Mouse (Mus musculus) stomach, embryonic 14.5 days (tissue): ENCODE measurements around the gene Cd44. TPM values are rescaled to one million over a fixed set of nuclear protein-coding genes. Genes with fewer than 3 reads are reported as not detected.

Experiments used
- ATAC-seq: fragments of 200-750 bp; cut with Nextera tagmentation; 2 replicates; pipeline ENCODE4 v1.8.0; 2017; ENCODE audit warnings: low read depth, moderate TSS enrichment; ENCODE audit not compliant: insufficient number of reproducible peaks, insufficient read depth, low FRiP score
- H3K27ac ChIP-seq: fragments of 300-500 bp; sonication (generic); 2 replicates; pipeline ENCODE4 v1.5.1; 2014; ENCODE audit warnings: mild to moderate bottlenecking, low read length, moderate library complexity, mixed read lengths
- H3K27me3 ChIP-seq: fragments of 300-500 bp; sonication (generic); 2 replicates; pipeline ENCODE4 v1.6.1; 2014; ENCODE audit warnings: low read length, control low read depth, mixed read lengths; ENCODE audit not compliant: control insufficient read depth, insufficient read depth
- H3K36me3 ChIP-seq: fragments of 300-500 bp; sonication (generic); 2 replicates; pipeline ENCODE4 v1.6.1; 2014; ENCODE audit warnings: mild to moderate bottlenecking, control low read depth, low read length, moderate library complexity, mixed read lengths; ENCODE audit not compliant: control insufficient read depth, insufficient read depth
- H3K4me1 ChIP-seq: fragments of 300-500 bp; sonication (generic); 2 replicates; pipeline ENCODE4 v1.6.1; 2014; ENCODE audit warnings: low read length, control low read depth, mixed read lengths; ENCODE audit not compliant: control insufficient read depth, insufficient read depth
- H3K4me2 ChIP-seq: fragments of 300-500 bp; sonication (generic); replicated peaks from 2 replicates; pipeline ENCODE4 v1.6.1; 2014; ENCODE audit warnings: low read depth, low read length, control low read depth
- H3K4me3 ChIP-seq: fragments of 300-500 bp; sonication (generic); 2 replicates; pipeline ENCODE4 v1.5.1; 2014; ENCODE audit warnings: low read depth, low read length, control low read depth
- H3K9ac ChIP-seq: fragments of 300-500 bp; sonication (generic); replicated peaks from 2 replicates; pipeline ENCODE4 v1.6.1; 2014; ENCODE audit warnings: low read depth, mild to moderate bottlenecking, control low read depth, low read length, moderate library complexity, mixed read lengths
- H3K9me3 ChIP-seq: fragments of 300-500 bp; sonication (generic); 2 replicates; pipeline ENCODE4 v1.6.1; 2016; ENCODE audit warnings: low read depth, low read length, control low read depth; ENCODE audit not compliant: control insufficient read depth
- WGBS: fragments of 180-500 bp; shearing (Covaris S2); extraction: QIAGEN DNeasy Blood & Tissue Kit; methylation state at CpG from one replicate; pipeline ENCODE4 v1.1.7; 2014; 5-methylcytosine and 5-hydroxymethylcytosine counted together
- polyA plus RNA-seq: library from polyadenylated mRNA; unstranded; fragments of >200 nt; fragmentation: Nextera tagmentation; extraction: Ambion mirVana; gene quantifications from 2 replicates; pipeline ENCODE4 v1.2.1, GENCODE M21; 2014

Cd44 gene
- polyA plus RNA-seq, 1 experiment from 2014 or later = 11.3 TPM

DNA sequence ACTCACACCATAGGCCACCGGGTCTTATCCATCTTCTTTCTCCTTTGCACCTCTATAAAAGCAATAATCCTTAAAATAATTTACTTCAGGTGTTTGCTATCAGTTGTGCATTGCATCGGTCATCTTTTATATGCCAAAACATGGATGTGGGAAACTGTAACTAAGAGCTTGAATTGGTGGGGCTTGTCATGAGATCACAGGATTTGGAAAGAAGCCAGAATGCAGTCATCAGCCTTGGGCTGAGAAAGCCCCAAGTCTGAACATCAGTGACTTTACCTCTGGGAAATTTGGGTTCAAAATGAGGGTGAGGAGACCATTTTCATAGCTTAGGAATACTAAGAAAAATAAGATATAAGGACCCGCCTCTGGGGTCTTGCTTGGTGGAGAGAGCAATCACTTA, 4.1 kb upstream of the Cd44 start:
- Histone ChIP-seq H3K4me1 (no peaks in the 10 kb centered on the region), H3K36me3 (no peaks in the 10 kb centered on the region), H3K4me3 (no peak overlapping the region), H3K4me2 (no peak overlapping the region), H3K27me3 (no peaks in the 10 kb centered on the region), H3K27ac (no peak overlapping the region), H3K9me3 (no peaks in the 10 kb centered on the region), H3K9ac (no peak overlapping the region)
- 70% methylated on average over 3 of the region's 3 CpGs for WGBS
- ATAC-seq = no peak

DNA sequence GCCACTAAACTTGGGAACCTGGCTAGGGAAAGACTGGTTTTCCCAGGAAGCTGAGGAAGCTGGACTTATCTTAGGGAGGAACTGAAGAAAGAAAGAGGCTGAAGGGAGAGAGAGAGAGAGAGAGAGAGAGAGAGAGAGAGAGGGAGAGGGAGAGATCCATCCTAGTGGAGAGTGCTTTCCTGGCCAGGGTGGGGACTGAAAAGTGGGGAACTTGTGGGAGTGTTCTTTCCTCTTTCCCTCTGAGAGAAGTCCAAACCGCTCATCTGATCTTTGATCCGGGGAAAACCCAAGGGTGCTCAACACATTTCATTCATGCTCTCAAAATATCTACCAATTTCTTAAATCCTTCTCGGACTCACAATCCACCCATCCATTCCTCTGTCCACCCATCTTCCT, 361 bp upstream of the Cd44 start:
- Histone ChIP-seq H3K4me2 (peak overlapping the region; percentile 81), H3K27ac (no peak overlapping the region), H3K36me3 (no peaks in the 10 kb centered on the region), H3K9ac (0 out of 2 replicates have a peak overlapping the region, but pooled peaks have one; percentile 26), H3K4me3 (peak overlapping the region; percentile 31), H3K27me3 (no peaks in the 10 kb centered on the region), H3K9me3 (no peaks in the 10 kb centered on the region), H3K4me1 (no peaks in the 10 kb centered on the region)
- WGBS = 14% methylated on average over 3 of the region's 3 CpGs
- no peak for ATAC-seq

DNA sequence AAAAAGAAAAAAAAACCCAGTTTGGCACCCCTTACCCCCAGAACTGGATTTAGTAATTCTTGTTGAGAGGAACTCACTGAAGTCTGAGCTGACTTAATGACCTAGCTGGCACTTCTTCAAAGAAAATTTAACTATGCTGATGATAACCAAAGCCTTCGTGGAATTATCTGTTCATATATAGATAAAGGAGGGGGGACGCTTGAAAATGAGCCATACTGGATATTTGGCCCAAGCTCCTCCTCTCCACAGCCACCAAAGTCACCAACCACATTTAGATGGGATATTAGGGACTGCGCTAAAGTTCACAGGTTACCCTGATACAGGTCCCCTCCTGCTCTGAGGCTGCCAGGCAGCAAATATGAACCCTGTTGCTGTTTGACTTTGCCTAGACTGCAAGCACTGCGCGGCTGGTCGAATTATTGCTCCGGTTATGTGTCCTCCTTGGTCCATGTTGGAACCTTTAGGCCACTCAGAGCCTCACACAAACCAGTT, 1.2 kb downstream of the Cd44 start:
- Histone ChIP-seq H3K9ac (no peak overlapping the region), H3K27me3 (no peaks in the 10 kb centered on the region), H3K4me3 (peak overlapping the region; percentile 31), H3K36me3 (no peaks in the 10 kb centered on the region), H3K4me1 (no peaks in the 10 kb centered on the region), H3K9me3 (no peaks in the 10 kb centered on the region), H3K4me2 (peak overlapping the region; percentile 81), H3K27ac (no peak overlapping the region)
- WGBS = 64% methylated on average over 7 of the region's 7 CpGs
- ATAC-seq = no peak

DNA sequence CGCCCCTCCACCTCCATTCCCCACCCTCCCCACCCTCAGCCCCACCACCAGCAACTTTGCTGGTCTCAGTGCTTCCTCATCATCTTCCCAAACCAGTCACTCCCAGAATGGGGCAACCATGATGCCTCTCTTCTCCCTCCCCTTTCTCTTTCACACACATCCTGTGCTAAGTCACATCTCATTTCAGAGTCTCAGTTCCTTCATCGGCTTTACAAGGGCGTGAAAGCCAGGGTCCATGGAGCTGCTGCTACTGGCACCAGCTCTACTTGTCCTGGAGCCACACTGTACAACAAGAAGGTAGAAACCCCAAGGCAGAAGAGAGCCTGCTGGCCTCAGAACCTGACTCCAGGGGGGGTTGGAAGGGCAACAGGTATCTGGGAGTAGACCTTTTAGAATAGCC, 2.2 kb downstream of the Cd44 start:
- Histone ChIP-seq H3K27ac (no peak overlapping the region), H3K36me3 (no peaks in the 10 kb centered on the region), H3K4me3 (no peak overlapping the region), H3K4me2 (no peak overlapping the region), H3K9me3 (no peaks in the 10 kb centered on the region), H3K4me1 (no peaks in the 10 kb centered on the region), H3K27me3 (no peaks in the 10 kb centered on the region), H3K9ac (no peak overlapping the region)
- 69% methylated on average over 3 of the region's 3 CpGs for WGBS
- no peak for ATAC-seq

DNA sequence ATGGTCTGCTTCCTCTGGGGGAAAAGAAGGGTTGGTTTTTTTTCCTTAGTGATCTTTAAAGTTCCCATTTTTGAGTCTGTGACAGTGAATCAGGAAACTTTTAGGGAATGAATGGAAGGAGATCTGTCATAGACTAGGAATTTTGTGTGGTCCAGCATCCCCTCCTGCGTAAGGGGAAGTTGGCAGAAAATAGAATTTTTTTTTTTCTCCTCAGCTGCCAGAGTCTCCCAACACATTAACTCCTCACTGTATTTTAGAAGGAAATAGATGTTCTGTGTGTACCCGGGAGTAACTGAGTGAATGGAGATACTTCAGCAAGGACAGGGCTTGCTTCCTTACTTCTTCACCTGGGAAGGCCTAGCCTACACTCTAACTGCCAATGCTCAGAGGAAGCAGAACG, 2.9 kb downstream of the Cd44 start:
- Histone ChIP-seq H3K27me3 (no peaks in the 10 kb centered on the region), H3K36me3 (no peaks in the 10 kb centered on the region), H3K4me3 (no peak overlapping the region), H3K27ac (no peak overlapping the region), H3K9me3 (no peaks in the 10 kb centered on the region), H3K4me2 (no peak overlapping the region), H3K9ac (no peak overlapping the region), H3K4me1 (no peaks in the 10 kb centered on the region)
- 79% methylated on average over 3 of the region's 3 CpGs for WGBS
- no peak for ATAC-seq

DNA sequence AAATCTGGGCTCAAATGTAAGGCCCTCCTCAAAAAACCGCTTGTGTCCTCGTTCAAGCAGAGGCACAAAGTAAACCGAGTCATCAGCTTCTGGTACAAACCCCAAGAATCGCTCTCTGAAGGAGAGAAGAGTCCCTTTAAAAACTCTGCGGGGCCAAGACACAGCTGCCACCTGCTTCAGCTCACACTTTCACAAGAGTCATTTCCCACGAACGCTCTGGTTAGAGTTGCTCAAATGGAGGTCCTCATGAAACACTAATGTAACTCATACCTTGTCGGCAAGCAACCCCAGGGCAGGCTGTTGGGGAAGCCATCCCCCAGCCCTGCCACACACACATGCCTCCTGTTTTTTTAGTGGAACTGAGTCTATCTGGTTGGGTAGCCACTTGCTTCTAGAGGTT, 5.3 kb downstream of the Cd44 start:
- Histone ChIP-seq H3K27ac (no peak overlapping the region), H3K4me1 (no peaks in the 10 kb centered on the region), H3K9me3 (no peaks in the 10 kb centered on the region), H3K27me3 (no peaks in the 10 kb centered on the region), H3K9ac (no peak overlapping the region), H3K4me2 (no peak overlapping the region), H3K4me3 (no peak overlapping the region), H3K36me3 (no peaks in the 10 kb centered on the region)
- no peak for ATAC-seq
- 78% methylated on average over 8 of the region's 8 CpGs for WGBS

DNA sequence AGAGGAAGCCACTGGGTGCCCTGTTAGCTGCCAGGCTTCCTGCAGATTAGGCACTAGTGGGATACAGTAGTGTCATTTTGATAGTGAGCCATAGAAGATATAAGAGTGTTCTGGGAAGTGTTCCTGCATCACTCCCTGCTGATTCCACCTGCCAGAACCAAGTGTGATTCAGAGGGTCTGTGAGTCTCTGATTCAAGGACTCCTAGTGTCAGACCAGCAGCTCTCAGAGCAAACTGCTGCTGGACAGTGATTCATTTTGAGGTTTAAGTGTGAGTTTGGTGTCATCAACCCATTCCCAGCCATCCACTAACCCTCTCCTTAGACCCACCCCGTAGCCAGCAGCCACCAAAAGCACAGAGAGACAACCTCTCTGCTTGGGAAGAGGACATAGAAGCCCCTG, 6.3 kb downstream of the Cd44 start:
- Histone ChIP-seq H3K9me3 (no peaks in the 10 kb centered on the region), H3K4me2 (no peak overlapping the region), H3K4me3 (no peak overlapping the region), H3K9ac (no peak overlapping the region), H3K4me1 (no peaks in the 10 kb centered on the region), H3K27ac (no peak overlapping the region), H3K36me3 (no peaks in the 10 kb centered on the region), H3K27me3 (no peaks in the 10 kb centered on the region)
- 78% methylated on average over 1 of the region's 1 CpGs for WGBS
- no peak for ATAC-seq

DNA sequence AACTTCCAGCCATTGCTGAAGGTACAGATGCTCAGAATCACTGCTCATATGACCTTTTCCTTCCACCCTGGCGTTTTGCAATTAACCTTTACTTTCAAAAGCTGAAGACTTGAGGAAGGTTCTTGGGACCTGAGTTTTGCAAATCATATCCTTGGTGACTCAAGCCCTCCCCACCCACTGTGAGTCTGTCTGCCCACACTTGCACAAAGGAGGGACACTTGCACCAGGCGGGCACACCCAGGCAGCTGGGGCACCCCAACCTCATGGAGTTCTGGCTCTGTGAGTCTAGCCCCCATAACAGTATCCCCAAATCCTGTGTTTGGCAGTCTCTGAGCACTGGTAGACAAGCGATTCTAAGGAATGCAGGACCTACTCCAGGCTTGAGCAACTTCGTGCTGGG, 6.7 kb downstream of the Cd44 start:
- Histone ChIP-seq H3K4me1 (no peaks in the 10 kb centered on the region), H3K4me3 (no peak overlapping the region), H3K9ac (no peak overlapping the region), H3K4me2 (no peak overlapping the region), H3K36me3 (no peaks in the 10 kb centered on the region), H3K27ac (no peak overlapping the region), H3K27me3 (no peaks in the 10 kb centered on the region), H3K9me3 (no peaks in the 10 kb centered on the region)
- 72% methylated on average over 4 of the region's 4 CpGs for WGBS
- no peak for ATAC-seq

DNA sequence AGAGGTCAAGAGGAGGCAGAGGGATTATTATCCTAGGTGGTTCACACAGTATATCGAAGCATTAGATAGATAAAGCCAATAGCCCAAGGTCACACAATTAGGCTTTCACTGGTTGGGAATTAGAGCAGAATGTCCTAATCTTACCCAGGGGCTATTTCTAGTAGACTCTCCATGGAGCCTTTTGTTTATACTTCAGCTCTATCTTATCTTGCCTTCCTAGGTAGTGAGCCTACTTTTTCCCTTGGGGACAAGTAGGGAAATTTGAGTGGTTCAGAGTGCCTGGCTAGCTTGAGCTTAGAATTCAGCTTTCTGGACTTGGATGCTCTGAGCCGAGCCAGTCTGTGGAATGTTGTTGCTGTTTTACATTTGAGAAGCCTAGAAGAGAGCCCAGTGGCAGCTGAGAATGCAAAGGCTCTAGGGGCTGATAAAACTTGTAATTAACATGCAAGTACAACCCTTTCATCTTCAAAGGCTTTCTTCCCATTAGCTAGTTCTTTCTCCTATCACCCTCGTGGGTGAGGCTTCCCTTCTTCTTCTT, 12.7 kb downstream of the Cd44 start:
- Histone ChIP-seq H3K9me3 (no peaks in the 10 kb centered on the region), H3K27ac (no peak overlapping the region), H3K4me2 (no peak overlapping the region), H3K9ac (no peak overlapping the region), H3K4me3 (no peak overlapping the region), H3K27me3 (no peaks in the 10 kb centered on the region), H3K36me3 (no peaks in the 10 kb centered on the region), H3K4me1 (no peaks in the 10 kb centered on the region)
- ATAC-seq = no peak
- WGBS = 18% methylated on average over 3 of the region's 3 CpGs
